Mouse (Mus musculus) forebrain, embryonic 12.5 days (tissue): ENCODE measurements at regions not wholly inside any gene's neighbourhood (a gene's known extent, or its start where the extent isn't known, plus 50 kb on each side); places are given as distances from the start of the nearest gene placed in this dataset.
A peak's percentile ranks its signal among the peaks of the same experiment; 100 is the strongest.

Experiments used
- ATAC-seq: fragments of 200-750 bp; cut with Nextera tagmentation; 2 replicates; pipeline ENCODE4 v1.8.0; 2017; ENCODE audit warnings: moderate TSS enrichment; ENCODE audit not compliant: low FRiP score
- H3K27ac ChIP-seq: fragments of 300-500 bp; sonication (generic); 2 replicates; pipeline ENCODE4 v1.5.1; 2016; ENCODE audit warnings: mild to moderate bottlenecking
- H3K27me3 ChIP-seq: fragments of 300-500 bp; sonication (generic); 2 replicates; pipeline ENCODE4 v1.6.1; 2016; ENCODE audit warnings: mild to moderate bottlenecking
- H3K36me3 ChIP-seq: fragments of 300-500 bp; sonication (generic); replicated peaks from 2 replicates; pipeline ENCODE4 v1.6.1; 2016; ENCODE audit warnings: mild to moderate bottlenecking
- H3K4me1 ChIP-seq: fragments of 300-500 bp; sonication (generic); 2 replicates; pipeline ENCODE4 v1.6.1; 2016
- H3K4me2 ChIP-seq: fragments of 300-500 bp; sonication (generic); 2 replicates; pipeline ENCODE4 v1.6.1; 2016; ENCODE audit warnings: mild to moderate bottlenecking, moderate library complexity
- H3K4me3 ChIP-seq: fragments of 300-500 bp; sonication (generic); replicated peaks from 2 replicates; pipeline ENCODE4 v1.5.1; 2016; ENCODE audit warnings: mild to moderate bottlenecking
- H3K9ac ChIP-seq: fragments of 300-500 bp; sonication (generic); 2 replicates; pipeline ENCODE4 v1.6.1; 2016; ENCODE audit warnings: mild to moderate bottlenecking
- H3K9me3 ChIP-seq: fragments of 300-500 bp; sonication (generic); 2 replicates; pipeline ENCODE4 v1.6.1; 2016
- WGBS: fragments of 180-500 bp; shearing (Covaris S2); methylation state at CpG from one replicate; pipeline ENCODE4 v1.1.7; 2016; 5-methylcytosine and 5-hydroxymethylcytosine counted together

DNA sequence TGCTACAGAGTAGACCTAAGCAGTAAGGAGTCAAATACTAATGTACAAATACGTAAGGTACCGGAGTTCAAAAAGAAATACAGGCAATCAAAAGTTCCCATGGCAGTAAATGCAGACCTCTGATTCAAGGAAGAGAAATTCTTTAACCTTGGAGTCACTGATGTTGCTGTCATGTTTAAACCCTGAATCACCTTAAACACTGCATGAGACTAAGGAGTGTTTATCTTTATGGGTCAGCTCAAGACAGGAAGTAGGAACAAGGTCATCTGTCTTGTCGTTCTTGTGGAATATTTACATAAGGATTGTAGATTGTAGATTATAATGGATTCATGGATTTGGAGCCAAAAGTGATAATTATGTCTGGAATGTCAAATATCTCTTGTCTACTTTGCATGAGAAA is 1708.7 kb upstream of the Slc10a2 start:
- Histone ChIP-seq H3K9me3 (no peaks in the 10 kb centered on the region), H3K36me3 (no peaks in the 10 kb centered on the region), H3K4me2 (no peak overlapping the region), H3K27ac (no peak overlapping the region), H3K9ac (no peak overlapping the region), H3K4me3 (no peak overlapping the region), H3K4me1 (no peaks in the 10 kb centered on the region), H3K27me3 (no peaks in the 10 kb centered on the region)
- no peak for ATAC-seq
- 86% methylated on average over 3 of the region's 3 CpGs for WGBS

DNA sequence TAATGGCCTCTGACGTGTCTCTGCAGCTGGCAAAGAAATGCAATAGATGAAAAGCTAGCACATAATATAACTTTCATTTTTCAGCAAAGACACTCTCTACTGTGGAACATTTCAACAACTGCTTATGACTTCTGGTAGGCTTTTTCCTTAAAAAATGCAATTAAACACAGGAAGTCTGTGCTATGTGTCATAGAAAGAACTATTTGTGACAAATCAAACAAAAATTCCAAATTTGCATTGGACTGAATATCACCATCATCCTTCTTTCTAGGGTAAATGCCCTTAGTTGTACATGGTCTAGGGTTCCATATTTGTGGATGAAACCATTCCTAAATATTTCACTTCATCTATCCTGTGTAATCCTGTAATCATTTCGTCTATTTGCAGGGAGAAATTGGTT is 1702.0 kb upstream of the Slc10a2 start:
- no peak overlapping the region for H3K4me2 ChIP-seq
- no peaks in the 10 kb centered on the region for H3K9me3 ChIP-seq
- no peak for ATAC-seq
- H3K4me3 ChIP-seq: no peak overlapping the region
- H3K9ac ChIP-seq: no peak overlapping the region
- H3K27me3 ChIP-seq: no peaks in the 10 kb centered on the region
- H3K36me3 ChIP-seq: no peaks in the 10 kb centered on the region
- H3K4me1 ChIP-seq: no peaks in the 10 kb centered on the region
- H3K27ac ChIP-seq: no peak overlapping the region
- WGBS: 58% methylated on average over 2 of the region's 2 CpGs

DNA sequence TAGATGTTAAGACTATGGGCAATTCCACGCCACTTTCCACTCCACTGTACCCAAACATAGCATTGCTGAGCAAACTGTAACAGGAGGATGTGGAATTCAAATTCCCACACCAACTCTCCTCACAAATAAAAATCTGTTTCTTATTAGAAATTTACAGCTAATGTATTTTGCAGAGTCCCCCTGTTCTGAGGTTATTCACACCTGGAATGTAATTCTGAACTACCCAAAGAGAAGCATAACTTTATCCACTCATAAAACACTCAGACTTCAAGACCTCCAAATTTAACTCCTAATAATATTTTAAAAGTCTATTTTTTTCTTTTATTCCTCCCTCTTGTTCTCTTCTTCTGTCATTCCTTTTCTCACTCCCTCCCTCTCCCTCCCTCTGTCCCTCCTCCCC is 1698.0 kb upstream of the Slc10a2 start:
- H3K36me3 ChIP-seq: no peaks in the 10 kb centered on the region

DNA sequence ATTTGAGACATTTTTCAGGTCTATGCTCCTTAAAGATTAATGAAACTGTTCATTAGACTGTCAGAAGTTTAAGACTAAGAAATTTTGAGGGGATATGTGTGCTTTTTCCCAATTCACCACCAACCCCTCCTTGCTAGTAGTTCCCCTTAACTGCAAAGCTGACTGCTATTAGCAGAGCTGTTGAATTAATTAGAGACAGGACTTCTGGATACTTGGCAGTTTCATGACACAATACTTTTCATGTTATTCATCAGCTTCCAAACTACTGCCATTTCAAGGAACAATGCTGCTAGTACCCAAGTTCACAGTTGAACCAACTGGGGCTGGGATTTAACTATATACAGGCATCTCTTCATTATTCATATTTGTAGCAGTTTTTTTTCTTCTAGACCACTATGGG is 1695.9 kb upstream of the Slc10a2 start:
- H3K9ac ChIP-seq: no peak overlapping the region
- no peaks in the 10 kb centered on the region for H3K9me3 ChIP-seq
- no peaks in the 10 kb centered on the region for H3K27me3 ChIP-seq
- H3K4me3 ChIP-seq: no peak overlapping the region
- ATAC-seq: no peak
- H3K4me1 ChIP-seq: no peaks in the 10 kb centered on the region
- H3K36me3 ChIP-seq: no peaks in the 10 kb centered on the region
- no peak overlapping the region for H3K27ac ChIP-seq
- H3K4me2 ChIP-seq: no peak overlapping the region

More for the DNA sequence above, 1698.0 kb upstream of the Slc10a2 start:
- Histone ChIP-seq H3K27ac (no peak overlapping the region), H3K9ac (no peak overlapping the region), H3K27me3 (no peaks in the 10 kb centered on the region), H3K4me2 (no peak overlapping the region), H3K4me1 (no peaks in the 10 kb centered on the region), H3K9me3 (no peaks in the 10 kb centered on the region), H3K4me3 (no peak overlapping the region)
- 71% methylated on average over 1 of the region's 1 CpGs for WGBS
- ATAC-seq: no peak

DNA sequence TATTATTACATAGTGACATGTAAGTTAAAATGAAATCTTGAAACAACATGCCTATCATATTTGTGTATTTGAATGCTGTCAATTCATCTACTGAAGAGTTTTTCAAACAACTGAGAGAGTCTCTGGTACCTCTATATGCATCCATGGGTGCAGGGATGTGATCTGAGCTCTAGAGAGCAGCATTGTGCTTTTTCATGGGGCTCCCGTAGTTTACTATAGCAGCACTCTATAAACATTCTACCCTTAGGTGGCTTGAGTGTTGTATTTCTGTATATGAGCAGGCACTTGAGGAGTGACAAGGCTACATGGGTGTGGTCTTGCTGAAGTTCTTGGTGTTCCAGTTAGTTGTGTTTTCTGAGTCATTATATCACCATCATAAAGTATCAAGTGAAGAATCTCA is 1683.9 kb upstream of the Slc10a2 start:
- Histone ChIP-seq H3K4me3 (no peak overlapping the region), H3K36me3 (no peaks in the 10 kb centered on the region), H3K27ac (no peak overlapping the region), H3K9me3 (no peaks in the 10 kb centered on the region), H3K9ac (no peak overlapping the region), H3K27me3 (no peaks in the 10 kb centered on the region), H3K4me2 (no peak overlapping the region), H3K4me1 (no peaks in the 10 kb centered on the region)
- no peak for ATAC-seq
- 81% methylated on average over 1 of the region's 1 CpGs for WGBS

DNA sequence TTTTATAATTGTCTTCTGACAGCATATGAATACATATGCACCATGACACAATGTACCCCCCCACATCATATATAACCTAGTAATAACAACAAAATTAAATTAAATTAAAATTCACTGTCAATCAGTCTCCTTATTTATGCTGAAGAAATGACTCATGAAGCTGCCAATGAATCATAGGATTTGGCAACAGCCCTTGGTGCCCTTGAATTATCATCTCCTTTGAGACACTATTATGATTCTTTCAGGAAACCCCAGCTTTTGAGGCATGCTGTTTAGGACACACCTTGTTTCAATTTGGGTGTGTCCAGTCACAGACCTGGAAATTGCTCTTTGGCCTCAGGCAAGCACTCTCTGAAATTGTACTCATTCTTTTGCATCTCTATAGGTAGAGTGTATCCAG is 1675.8 kb upstream of the Slc10a2 start:
- no peak for ATAC-seq
- Histone ChIP-seq H3K9ac (no peak overlapping the region), H3K27me3 (no peaks in the 10 kb centered on the region), H3K4me1 (no peaks in the 10 kb centered on the region), H3K27ac (no peak overlapping the region), H3K4me2 (no peak overlapping the region), H3K9me3 (no peaks in the 10 kb centered on the region), H3K36me3 (no peaks in the 10 kb centered on the region), H3K4me3 (no peak overlapping the region)

DNA sequence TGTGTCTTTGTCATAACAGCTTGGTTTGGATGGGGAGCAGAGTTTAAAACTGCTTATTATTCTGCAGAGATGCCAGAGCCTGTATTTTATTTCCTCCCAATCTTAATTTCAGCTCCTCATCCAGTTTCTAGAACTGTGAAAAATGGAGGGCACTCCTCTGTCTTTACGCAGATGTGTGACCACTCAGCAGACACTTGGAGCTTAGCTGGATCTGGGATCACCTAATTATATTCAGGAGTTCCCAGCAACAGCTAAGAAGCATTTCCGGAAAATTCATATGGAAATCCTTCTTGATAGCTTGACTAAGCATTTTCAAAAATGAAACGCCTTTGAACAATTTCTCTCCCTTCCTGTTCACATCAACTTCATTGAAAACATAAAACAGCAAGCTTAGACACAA is 1670.0 kb upstream of the Slc10a2 start:
- no peak for ATAC-seq
- 91% methylated on average over 3 of the region's 3 CpGs for WGBS
- Histone ChIP-seq H3K4me1 (no peaks in the 10 kb centered on the region), H3K9ac (no peak overlapping the region), H3K4me3 (no peak overlapping the region), H3K9me3 (no peaks in the 10 kb centered on the region), H3K27me3 (no peaks in the 10 kb centered on the region), H3K4me2 (no peak overlapping the region), H3K36me3 (no peaks in the 10 kb centered on the region), H3K27ac (no peak overlapping the region)

DNA sequence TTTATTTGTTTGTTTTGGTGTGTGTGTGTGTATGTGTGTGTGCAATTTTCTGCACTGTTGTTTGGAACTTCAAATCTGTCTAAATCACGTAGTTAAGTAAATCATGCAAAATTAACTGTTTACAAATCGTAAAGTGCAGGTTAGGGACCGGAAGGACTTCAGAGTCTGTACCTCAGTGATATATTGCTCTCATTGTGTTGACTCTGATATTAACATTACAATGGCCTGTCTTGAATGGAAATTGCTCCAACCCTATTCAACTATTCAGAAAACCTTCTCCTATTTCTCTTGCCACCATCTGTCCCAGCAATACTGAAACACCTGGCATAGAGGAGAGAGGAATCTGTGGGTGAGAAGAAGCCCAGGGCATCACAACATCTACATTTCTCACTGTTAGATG is 1624.4 kb upstream of the Slc10a2 start:
- no peak overlapping the region for H3K9ac ChIP-seq
- no peak for ATAC-seq
- 55% methylated on average over 3 of the region's 3 CpGs for WGBS
- H3K36me3 ChIP-seq: no peaks in the 10 kb centered on the region
- H3K4me1 ChIP-seq: peaks cover 4% of the 10 kb centered on the region
- no peaks in the 10 kb centered on the region for H3K27me3 ChIP-seq
- no peak overlapping the region for H3K4me3 ChIP-seq
- H3K4me2 ChIP-seq: no peak overlapping the region
- H3K9me3 ChIP-seq: no peaks in the 10 kb centered on the region
- no peak overlapping the region for H3K27ac ChIP-seq

DNA sequence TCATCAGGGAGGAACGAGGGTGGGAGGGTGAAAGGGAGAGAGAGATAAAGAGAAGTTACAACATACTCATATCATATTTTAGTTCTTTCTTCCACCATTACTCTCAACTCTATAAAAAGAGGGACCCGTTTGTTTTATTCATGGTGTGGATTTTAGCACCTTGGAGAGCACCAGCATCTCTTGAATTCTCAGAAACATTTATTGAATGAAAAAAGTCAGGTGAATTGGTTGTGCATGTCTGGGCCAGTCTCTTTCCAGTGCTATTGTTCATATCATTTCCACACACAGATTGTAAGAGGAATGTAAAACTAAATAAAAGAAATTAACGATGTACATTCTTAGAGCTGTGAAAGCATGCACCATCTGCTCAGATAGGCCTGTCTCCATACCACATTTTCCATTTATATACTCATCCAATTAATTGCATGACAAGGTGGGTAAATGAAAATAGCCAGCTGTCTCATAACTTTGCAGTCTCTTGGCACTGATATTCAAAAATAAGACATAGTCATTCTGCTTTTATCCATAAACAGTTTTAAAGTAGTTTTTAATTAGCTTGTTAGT is 1603.8 kb upstream of the Slc10a2 start:
- ATAC-seq: peak; percentile 46; the same call in 1 of the 2 replicates
- Histone ChIP-seq H3K4me2 (no peak overlapping the region), H3K9me3 (no peaks in the 10 kb centered on the region), H3K27me3 (no peaks in the 10 kb centered on the region), H3K36me3 (no peaks in the 10 kb centered on the region), H3K4me3 (no peak overlapping the region), H3K4me1 (no peaks in the 10 kb centered on the region), H3K27ac (no peak overlapping the region), H3K9ac (no peak overlapping the region)
- WGBS: 48% methylated on average over 3 of the region's 3 CpGs

DNA sequence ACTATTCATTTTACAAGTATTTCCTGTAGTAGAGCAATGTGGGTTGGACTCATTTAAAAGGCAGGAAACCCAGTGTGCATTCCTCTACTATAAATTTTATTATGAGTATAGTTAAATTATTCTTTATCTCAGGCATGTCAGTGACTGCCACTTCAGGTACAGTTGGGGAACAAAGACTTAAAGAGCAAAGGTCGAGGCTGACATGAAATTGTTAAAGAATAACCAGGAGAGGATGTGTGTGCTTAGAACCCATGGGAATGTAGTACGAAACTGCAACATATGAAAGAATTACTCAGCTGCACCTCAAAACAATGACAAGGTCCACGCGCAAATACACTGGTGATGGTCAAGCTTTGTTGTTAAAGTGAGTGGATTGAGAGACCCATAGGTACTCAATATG is 1583.4 kb upstream of the Slc10a2 start:
- Histone ChIP-seq H3K27ac (no peak overlapping the region), H3K9ac (no peak overlapping the region), H3K27me3 (no peaks in the 10 kb centered on the region), H3K36me3 (no peaks in the 10 kb centered on the region), H3K4me3 (no peak overlapping the region), H3K4me2 (no peak overlapping the region), H3K9me3 (no peaks in the 10 kb centered on the region), H3K4me1 (no peaks in the 10 kb centered on the region)
- WGBS: 91% methylated on average over 4 of the region's 4 CpGs
- ATAC-seq: no peak

DNA sequence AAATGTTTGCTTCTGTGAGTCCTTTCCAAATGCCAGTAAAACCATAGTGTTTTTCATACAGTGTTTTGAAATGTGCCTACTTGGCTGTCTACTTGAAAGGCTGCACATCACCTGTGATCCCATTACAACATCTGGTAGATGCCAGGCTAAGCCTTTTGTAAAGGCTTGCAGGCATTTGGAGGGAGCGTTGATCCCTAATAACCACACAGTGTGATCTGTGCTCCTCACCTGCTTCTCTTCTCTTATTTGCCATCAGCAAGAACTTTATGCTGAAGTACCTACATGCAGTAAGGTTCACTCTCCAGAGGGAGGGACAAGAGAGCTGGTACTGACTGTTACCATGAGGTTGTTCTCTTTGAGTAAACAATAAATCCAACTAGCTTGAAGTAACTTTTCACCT is 1553.7 kb upstream of the Slc10a2 start:
- Histone ChIP-seq H3K9ac (no peak overlapping the region), H3K4me3 (no peak overlapping the region), H3K4me2 (no peak overlapping the region), H3K4me1 (no peaks in the 10 kb centered on the region), H3K27ac (no peak overlapping the region), H3K36me3 (no peaks in the 10 kb centered on the region), H3K9me3 (no peaks in the 10 kb centered on the region), H3K27me3 (no peaks in the 10 kb centered on the region)
- 79% methylated on average over 1 of the region's 1 CpGs for WGBS
- no peak for ATAC-seq

DNA sequence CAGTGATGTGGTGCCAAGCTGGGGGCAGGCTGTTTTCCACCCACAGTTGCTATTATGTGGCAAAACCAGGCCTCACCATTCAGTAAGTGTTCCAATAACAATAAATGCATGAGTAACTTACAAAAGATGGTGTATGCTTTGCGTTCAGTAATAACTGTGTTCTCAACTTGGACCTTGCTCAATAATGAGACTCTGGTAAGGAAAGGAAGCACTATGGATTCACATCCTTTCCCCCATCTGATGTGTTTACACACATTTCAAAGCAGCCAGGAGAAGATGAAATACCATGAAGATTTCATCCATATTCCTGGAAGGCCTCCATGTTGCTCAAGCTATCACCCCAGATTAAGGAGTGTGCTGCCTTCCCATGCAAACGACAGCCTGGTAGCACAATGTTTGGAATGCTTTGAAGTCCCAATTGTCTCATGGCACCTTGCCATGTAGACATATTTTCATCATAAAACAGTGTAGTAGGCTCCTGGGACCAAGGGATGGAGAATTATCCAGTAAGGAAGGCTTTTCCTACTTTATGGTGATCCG is 1552.4 kb upstream of the Slc10a2 start:
- H3K36me3 ChIP-seq: no peaks in the 10 kb centered on the region
- no peak overlapping the region for H3K4me2 ChIP-seq
- H3K27ac ChIP-seq: no peak overlapping the region
- ATAC-seq: no peak
- H3K4me3 ChIP-seq: no peak overlapping the region
- no peaks in the 10 kb centered on the region for H3K9me3 ChIP-seq
- 81% methylated on average over 3 of the region's 3 CpGs for WGBS
- H3K4me1 ChIP-seq: no peaks in the 10 kb centered on the region
- no peaks in the 10 kb centered on the region for H3K27me3 ChIP-seq
- no peak overlapping the region for H3K9ac ChIP-seq

DNA sequence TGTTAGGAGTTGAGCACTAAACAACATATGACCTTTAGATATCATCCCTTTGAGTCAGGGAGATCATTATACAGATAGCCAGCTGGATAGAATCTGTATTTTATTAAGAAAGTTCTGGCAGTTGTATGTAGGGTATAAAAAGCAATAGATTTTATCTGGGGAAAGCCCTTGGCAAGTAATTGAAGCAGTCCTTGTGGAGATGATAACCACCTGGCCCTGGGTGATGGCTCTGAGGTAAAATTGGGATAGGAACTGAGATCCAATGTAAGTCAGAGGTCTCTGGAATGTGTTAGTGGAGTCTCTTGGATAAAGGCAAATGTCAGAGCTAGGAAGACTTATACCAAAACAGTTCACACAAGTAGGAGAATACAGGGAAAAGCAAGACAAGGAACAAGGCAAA is 1547.0 kb upstream of the Slc10a2 start:
- H3K27me3 ChIP-seq: no peaks in the 10 kb centered on the region
- no peak overlapping the region for H3K4me2 ChIP-seq
- H3K4me3 ChIP-seq: no peak overlapping the region
- no peaks in the 10 kb centered on the region for H3K9me3 ChIP-seq
- no peak for ATAC-seq
- H3K36me3 ChIP-seq: no peaks in the 10 kb centered on the region
- no peak overlapping the region for H3K27ac ChIP-seq
- no peak overlapping the region for H3K9ac ChIP-seq
- H3K4me1 ChIP-seq: no peaks in the 10 kb centered on the region

DNA sequence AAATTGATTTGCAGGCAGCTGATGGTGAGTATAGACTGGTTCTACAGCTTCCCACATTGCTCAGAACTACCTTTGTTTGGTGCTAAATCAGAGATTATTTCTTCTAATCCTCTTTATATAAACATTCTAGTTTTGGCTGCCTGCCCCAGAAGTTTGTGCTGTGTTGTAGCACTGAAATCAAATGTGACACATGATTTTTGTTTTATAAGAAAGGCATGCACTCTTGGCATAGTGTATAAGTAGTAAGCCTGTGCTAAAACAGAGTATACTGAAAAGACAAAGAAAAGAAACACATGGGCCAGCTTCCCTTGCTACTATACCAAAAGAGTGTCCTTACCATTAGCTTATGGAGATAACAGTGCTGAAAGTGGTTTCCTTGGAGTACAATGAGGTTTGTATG is 1542.9 kb upstream of the Slc10a2 start:
- no peak for ATAC-seq

More for the DNA sequence above, 1542.9 kb upstream of the Slc10a2 start:
- H3K4me1 ChIP-seq: no peaks in the 10 kb centered on the region
- no peak overlapping the region for H3K4me3 ChIP-seq
- no peaks in the 10 kb centered on the region for H3K9me3 ChIP-seq
- no peak overlapping the region for H3K27ac ChIP-seq
- H3K27me3 ChIP-seq: no peaks in the 10 kb centered on the region
- no peak overlapping the region for H3K9ac ChIP-seq
- H3K36me3 ChIP-seq: no peaks in the 10 kb centered on the region
- no peak overlapping the region for H3K4me2 ChIP-seq
